Mouse (Mus musculus) midbrain, embryonic 15.5 days (tissue): ENCODE data around the gene Naa80. TPM values are rescaled to one million over a fixed set of nuclear protein-coding genes. Genes with fewer than 3 reads are reported as not detected.
A peak's percentile ranks its signal among the peaks of the same experiment; 100 is the strongest.

Source experiments
- ATAC-seq: fragments of 200-750 bp; cut with Nextera tagmentation; replicated peaks from 2 replicates; pipeline ENCODE4 v1.8.0; 2017; ENCODE audit warnings: moderate TSS enrichment
- H3K27ac ChIP-seq: fragments of 300-500 bp; sonication (generic); 2 replicates; pipeline ENCODE4 v1.5.1; 2015; ENCODE audit warnings: mild to moderate bottlenecking, inconsistent platforms
- H3K27me3 ChIP-seq: fragments of 300-500 bp; sonication (generic); replicated peaks from 2 replicates; pipeline ENCODE4 v1.6.1; 2015; ENCODE audit warnings: inconsistent platforms
- H3K36me3 ChIP-seq: fragments of 300-500 bp; sonication (generic); replicated peaks from 2 replicates; pipeline ENCODE4 v1.6.1; 2015; ENCODE audit warnings: inconsistent platforms
- H3K4me1 ChIP-seq: fragments of 300-500 bp; sonication (generic); 2 replicates; pipeline ENCODE4 v1.6.1; 2015; ENCODE audit warnings: inconsistent platforms
- H3K4me2 ChIP-seq: fragments of 300-500 bp; sonication (generic); 2 replicates; pipeline ENCODE4 v1.6.1; 2015; ENCODE audit warnings: inconsistent platforms, mild to moderate bottlenecking, moderate library complexity
- H3K4me3 ChIP-seq: fragments of 300-500 bp; sonication (generic); 2 replicates; pipeline ENCODE4 v1.5.1; 2015; ENCODE audit warnings: mild to moderate bottlenecking, inconsistent platforms
- H3K9ac ChIP-seq: fragments of 300-500 bp; sonication (generic); 2 replicates; pipeline ENCODE4 v1.6.1; 2015; ENCODE audit warnings: mild to moderate bottlenecking, inconsistent platforms
- H3K9me3 ChIP-seq: fragments of 300-500 bp; sonication (generic); 2 replicates; pipeline ENCODE4 v1.6.1; 2016; ENCODE audit warnings: inconsistent platforms
- WGBS: fragments of 180-500 bp; shearing (Covaris S2); methylation state at CpG from one replicate; pipeline ENCODE4 v1.1.7; 2015; ENCODE audit warnings: mixed read lengths; 5-methylcytosine and 5-hydroxymethylcytosine counted together
- polyA plus RNA-seq: library from polyadenylated mRNA; unstranded; fragments of >200 nt; fragmentation: Nextera tagmentation; extraction: Ambion mirVana; gene quantifications from 2 replicates; pipeline ENCODE4 v1.2.1, GENCODE M21; 2015

Naa80 gene
- polyA plus RNA-seq, 1 experiment from 2014 or later: 21.4 TPM

DNA sequence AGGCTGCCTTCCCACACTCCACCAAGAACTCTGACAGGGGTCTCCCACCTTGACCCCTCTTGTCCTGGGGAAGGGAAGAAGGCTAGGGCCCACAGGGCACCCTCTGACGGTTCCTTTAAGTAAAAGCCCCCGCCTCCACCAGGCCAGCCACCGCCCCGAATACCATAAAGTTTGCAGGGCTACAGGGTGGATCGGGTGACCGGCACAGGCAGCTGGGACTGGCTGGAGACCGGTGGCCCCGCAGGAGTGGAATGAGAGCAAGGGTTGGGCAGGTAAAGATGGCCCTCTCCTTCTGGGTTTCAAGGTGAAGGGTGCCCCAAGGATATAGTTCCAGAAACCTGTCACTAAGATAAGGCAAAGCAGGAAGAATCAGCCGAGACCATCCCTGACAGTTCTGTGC is 27.9 kb downstream of the Naa80 start:
- 24% methylated on average over 9 of the region's 9 CpGs for WGBS

DNA sequence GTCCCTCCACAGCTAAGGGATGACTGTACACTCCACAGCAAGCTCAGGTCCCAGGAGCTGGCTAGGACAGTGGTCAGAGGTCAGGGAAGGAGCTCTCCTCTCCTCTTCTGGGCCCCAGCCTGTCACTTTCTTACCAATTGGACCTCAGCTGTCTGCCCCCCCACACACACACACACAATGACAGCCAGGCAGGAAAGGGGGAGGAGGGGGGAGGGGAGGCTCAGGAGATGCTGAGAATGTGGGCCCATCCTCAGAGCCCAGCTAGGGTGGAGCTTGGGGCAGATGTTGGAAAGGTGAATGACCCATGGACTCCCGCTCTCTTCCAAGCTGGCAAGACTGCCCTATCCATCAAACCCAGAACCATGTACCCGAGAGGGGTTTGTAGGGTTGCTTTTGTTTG is 28.3 kb downstream of the Naa80 start:
- Histone ChIP-seq H3K27me3 (no peaks in the 10 kb centered on the region), H3K4me1 (peaks cover 18% of the 10 kb centered on the region), H3K4me3 (no peak overlapping the region), H3K9me3 (no peaks in the 10 kb centered on the region), H3K4me2 (no peak overlapping the region), H3K36me3 (no peaks in the 10 kb centered on the region), H3K9ac (no peak overlapping the region), H3K27ac (no peak overlapping the region)
- no peak for ATAC-seq
- 82% methylated on average over 2 of the region's 2 CpGs for WGBS

More for the DNA sequence above, 27.9 kb downstream of the Naa80 start:
- Histone ChIP-seq H3K36me3 (no peaks in the 10 kb centered on the region), H3K9ac (no peak overlapping the region), H3K27me3 (no peaks in the 10 kb centered on the region), H3K4me2 (no peak overlapping the region), H3K4me3 (no peak overlapping the region), H3K27ac (no peak overlapping the region), H3K9me3 (no peaks in the 10 kb centered on the region), H3K4me1 (peaks cover 16% of the 10 kb centered on the region)
- ATAC-seq: no peak

DNA sequence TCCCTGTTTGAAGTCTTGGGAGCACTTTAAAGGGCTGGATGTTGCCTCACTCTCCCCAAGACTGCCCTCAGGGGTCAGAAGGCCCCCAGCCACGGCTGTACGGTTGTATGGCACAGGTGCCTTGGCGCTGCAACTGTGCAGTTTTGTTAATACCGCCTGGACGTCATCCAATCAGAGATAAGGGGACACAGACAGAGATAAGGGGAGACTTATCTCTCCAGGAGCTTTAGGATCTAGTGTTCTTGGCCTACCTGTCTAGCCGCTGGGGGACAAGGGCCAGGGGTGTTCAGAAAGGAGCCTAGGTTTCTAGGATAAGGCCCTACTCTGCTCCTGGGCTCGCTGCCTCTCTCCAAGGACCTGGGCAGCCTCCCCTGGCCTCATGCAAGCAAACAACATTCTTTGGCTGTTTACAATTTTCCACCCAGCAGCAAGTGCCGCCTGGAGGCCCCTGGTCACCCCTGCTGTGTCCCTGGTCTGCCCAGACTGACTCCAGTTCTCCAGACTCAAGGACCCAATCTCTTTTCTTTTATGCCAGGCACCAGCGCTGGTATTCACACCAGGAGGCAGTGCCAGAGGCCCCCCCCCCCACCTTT is 29.1 kb downstream of the Naa80 start:
- Histone ChIP-seq H3K4me1 (peaks cover 15% of the 10 kb centered on the region), H3K4me2 (no peak overlapping the region), H3K9ac (no peak overlapping the region), H3K27me3 (no peaks in the 10 kb centered on the region), H3K36me3 (no peaks in the 10 kb centered on the region), H3K27ac (no peak overlapping the region), H3K9me3 (no peaks in the 10 kb centered on the region), H3K4me3 (no peak overlapping the region)
- no peak for ATAC-seq
- WGBS: 61% methylated on average over 9 of the region's 9 CpGs

DNA sequence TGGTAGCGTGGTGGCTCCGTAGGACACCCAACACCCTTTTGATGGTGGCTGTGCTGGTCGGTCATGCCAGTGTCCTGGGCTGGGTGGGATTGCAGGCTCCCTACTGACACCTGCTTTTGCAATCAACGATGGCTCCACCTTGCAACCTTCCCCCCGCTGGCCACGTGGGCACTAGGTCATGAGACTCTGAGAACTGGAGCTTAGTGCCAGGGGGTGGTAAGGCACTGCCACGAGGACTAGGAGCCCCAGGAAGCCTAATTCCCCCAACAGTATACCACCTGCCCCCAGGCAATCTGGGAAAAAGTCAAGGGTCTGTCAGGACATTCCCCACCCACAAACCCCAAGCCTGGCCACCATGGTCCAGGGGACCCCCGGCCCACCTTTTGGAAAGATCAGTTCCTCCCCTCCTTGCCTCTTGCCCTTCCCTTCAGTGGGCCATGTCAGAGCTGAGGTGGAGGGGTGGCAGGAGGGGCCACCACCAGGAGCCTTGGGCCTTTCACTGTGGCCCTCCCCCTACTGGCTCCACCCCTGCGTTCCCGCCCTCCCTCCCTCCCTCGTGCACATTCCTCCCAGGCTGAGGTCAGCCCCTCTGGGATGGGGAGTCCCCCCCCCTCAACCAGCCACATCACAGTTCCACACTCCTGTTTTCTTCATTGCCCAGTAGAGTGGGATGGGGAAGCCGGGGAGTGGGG is 30.2 kb downstream of the Naa80 start, which contains the start of gene Sema3b:
TSS of gene Sema3b (minus strand) at position 489 of the 692 bp plus-strand sequence.
- H3K9ac ChIP-seq: no peak within 1 kb of the TSS
- 41% methylated on average over 12 of the region's 12 CpGs for WGBS

DNA sequence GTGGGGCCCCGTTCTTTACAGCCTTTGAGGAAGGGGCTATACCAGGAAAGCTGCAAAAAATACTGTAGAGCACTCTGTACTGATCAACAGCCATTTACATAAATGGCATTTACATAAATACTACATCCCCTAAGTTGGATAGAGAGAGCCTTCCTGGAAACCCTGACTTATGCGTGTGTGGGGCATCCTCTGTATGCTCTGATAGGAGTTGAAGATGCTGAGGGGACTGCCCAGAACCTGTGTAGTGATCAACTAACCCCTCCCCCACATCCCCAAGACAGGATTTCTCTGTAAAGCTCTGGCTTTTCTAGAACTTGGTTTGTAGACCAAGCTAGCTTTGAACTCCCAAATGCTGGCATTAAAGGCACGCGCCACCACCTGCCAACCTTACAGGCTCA is 30.7 kb downstream of the Naa80 start:
- no peaks in the 10 kb centered on the region for H3K27me3 ChIP-seq
- H3K4me1 ChIP-seq: peaks cover 20% of the 10 kb centered on the region
- 69% methylated on average over 4 of the region's 4 CpGs for WGBS
- no peak for ATAC-seq
- no peaks in the 10 kb centered on the region for H3K9me3 ChIP-seq
- 0 out of 2 replicates have a peak, but pooled peaks cover 6% of the 10 kb centered on the region for H3K36me3 ChIP-seq
- H3K4me3 ChIP-seq: no peak overlapping the region
- H3K4me2 ChIP-seq: no peak overlapping the region
- no peak overlapping the region for H3K27ac ChIP-seq
- no peak overlapping the region for H3K9ac ChIP-seq

More for the DNA sequence above, 30.2 kb downstream of the Naa80 start, which contains the start of gene Sema3b:
- no peak within 1 kb of the TSS for H3K27ac ChIP-seq
- 0 out of 2 replicates have a peak, but pooled peaks cover 2% of the 10 kb centered on the region for H3K36me3 ChIP-seq
- no peaks in the 10 kb centered on the region for H3K9me3 ChIP-seq
- H3K27me3 ChIP-seq: no peaks in the 10 kb centered on the region
- ATAC-seq: no peak
- H3K4me2 ChIP-seq: no peak within 1 kb of the TSS
- peaks cover 20% of the 10 kb centered on the region for H3K4me1 ChIP-seq
- H3K4me3 ChIP-seq: no peak within 1 kb of the TSS

DNA sequence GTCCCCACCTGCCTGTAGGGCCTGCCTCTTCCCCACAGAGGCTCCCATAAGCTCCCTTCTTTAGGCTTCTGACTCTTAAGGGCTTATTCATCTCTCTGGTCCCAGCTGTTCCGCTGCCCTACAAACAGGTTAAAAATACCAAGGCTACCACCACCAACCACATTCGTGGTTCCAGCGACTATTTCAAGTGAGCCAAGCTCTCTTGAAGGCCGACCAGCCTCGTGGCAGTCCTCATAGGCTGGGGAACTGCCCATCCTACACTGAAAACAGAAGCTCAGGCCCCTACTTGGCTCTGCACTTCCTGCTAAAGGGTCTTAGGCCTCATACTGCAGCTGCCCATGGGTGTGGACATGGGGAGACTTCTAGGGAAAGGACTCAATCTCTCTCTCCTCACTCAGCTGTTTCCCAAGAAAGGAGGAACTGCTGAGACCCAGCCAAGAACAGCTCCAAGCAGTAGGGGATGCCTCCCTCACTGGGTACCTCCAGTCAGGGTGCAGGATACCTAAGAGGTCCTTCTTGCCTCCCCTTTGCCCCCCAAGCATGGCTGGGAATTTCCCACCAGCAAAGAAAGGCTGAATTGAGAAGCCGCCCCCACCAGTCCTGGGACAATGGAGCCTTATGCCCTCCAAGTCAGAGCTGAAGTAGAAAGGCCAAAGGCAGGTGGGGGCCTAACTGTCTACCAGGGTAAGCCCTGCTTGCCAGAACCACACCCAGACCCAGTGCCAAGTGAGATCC is 32.9 kb downstream of the Naa80 start:
- WGBS: 64% methylated on average over 6 of the region's 6 CpGs
- Histone ChIP-seq H3K27ac (peak overlapping the region; percentile 97), H3K4me3 (peak overlapping the region; percentile 35; the same call in 1 of the 2 replicates), H3K4me2 (peak overlapping the region; percentile 64), H3K27me3 (no peaks in the 10 kb centered on the region), H3K9me3 (no peaks in the 10 kb centered on the region), H3K9ac (peak overlapping the region; percentile 58), H3K36me3 (peaks cover 18% of the 10 kb centered on the region), H3K4me1 (peaks cover 22% of the 10 kb centered on the region)
- ATAC-seq: no peak

DNA sequence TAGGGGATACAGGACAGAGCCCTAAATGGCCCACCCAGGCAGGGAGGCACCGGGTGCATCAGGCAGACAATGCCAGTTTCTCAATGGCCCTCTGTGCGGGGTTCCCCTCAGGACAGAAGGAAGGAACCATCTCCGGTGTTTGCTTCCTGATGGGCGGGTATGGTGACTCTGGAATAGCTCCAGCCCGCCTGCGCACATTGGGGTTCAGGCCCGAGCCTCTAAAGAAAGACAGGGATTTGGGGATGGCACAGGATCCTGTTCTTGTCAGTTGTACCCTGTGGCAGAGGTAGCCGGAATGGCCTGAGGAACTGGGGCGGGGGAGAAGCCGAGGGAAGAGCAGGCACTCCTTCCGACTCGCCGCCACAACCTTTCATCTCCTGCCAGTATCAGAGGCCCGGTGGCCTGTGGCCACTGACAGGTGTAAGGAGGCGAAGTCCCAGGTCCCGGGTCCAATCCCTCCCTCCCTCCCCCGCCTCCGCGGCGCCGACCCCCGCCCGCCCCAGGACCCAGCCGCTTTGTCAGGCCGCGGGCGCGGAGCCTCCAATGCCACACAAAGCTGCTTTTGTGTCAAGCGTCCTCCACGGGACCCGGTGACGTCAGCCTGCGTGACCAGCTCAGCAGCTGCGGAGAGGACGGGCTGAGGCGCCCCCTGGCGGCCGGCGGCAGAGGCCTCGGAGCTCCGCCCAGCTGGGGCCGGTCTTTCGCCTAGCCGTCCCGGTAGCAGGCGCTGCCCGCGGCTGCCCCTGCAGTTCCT is 33.7 kb downstream of the Naa80 start:
- Histone ChIP-seq H3K27me3 (no peaks in the 10 kb centered on the region), H3K9ac (peak overlapping the region; percentile 58), H3K4me2 (peak overlapping the region; percentile 64), H3K4me1 (peaks cover 22% of the 10 kb centered on the region), H3K36me3 (peaks cover 18% of the 10 kb centered on the region), H3K9me3 (no peaks in the 10 kb centered on the region), H3K4me3 (peak overlapping the region; percentile 35), H3K27ac (peak overlapping the region; percentile 97)
- ATAC-seq: peak; percentile 94
- 3% methylated on average over 47 of the region's 48 CpGs for WGBS

DNA sequence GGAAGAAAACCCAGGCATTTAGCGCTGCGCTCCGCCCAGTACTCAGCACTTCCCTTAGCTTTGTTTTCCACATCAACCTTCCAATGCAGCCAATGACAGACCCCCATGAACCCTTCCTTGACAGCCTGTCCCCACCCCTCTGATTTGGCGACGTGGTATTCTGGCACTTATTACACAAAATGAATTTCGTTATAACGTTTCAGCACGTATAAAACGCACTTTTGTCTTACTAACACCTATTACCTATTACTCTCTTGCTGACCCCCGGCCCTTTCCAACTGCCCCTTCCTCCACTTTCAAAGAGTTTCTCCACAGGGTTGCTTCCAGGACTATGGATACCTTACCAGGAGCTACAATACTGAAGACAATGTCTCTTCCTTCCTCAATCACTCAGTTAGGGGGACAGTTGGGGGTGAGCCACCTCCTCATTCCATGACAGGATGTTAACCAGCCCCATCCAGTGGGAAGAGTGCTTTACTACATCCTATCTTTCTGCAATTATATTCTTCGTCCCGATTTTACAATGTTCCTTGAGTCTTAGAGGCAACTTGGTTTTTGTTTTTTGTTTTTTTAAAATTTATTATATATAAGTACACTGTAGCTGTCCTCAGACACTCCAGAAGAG is 34.4 kb downstream of the Naa80 start:
- Histone ChIP-seq H3K4me3 (peak overlapping the region; percentile 35), H3K27ac (peak overlapping the region; percentile 97), H3K9me3 (no peaks in the 10 kb centered on the region), H3K9ac (no peak overlapping the region), H3K27me3 (no peaks in the 10 kb centered on the region), H3K4me1 (peaks cover 22% of the 10 kb centered on the region), H3K4me2 (peak overlapping the region; percentile 64), H3K36me3 (peaks cover 22% of the 10 kb centered on the region)
- ATAC-seq: peak; percentile 49; the same call in 1 of the 2 replicates
- 13% methylated on average over 12 of the region's 12 CpGs for WGBS

DNA sequence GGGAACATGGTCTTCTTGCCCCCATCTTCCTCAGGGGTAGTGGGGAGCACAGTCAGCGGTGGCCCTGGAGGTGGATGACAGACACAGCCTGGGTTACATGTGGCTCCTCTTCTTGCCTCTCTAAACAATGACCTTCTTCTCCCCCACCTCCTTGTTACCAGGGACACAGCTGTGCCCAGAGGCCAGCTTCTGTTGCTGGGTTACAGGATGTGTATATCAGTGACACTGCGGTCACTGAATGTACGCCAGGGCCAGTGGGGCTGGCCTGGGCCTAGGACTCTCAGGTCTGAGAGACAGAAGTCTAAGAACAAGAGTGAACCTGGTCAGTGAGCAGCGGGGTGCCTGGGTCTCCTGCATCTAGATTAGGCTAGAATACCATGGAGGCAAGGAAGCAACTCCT is 36.3 kb downstream of the Naa80 start:
- Histone ChIP-seq H3K27me3 (no peaks in the 10 kb centered on the region), H3K9ac (no peak overlapping the region), H3K4me1 (peaks cover 32% of the 10 kb centered on the region), H3K4me3 (no peak overlapping the region), H3K36me3 (peaks cover 35% of the 10 kb centered on the region), H3K27ac (peak overlapping the region; percentile 63; the same call in 1 of the 2 replicates), H3K9me3 (no peaks in the 10 kb centered on the region), H3K4me2 (no peak overlapping the region)
- WGBS: 55% methylated on average over 4 of the region's 4 CpGs
- no peak for ATAC-seq

DNA sequence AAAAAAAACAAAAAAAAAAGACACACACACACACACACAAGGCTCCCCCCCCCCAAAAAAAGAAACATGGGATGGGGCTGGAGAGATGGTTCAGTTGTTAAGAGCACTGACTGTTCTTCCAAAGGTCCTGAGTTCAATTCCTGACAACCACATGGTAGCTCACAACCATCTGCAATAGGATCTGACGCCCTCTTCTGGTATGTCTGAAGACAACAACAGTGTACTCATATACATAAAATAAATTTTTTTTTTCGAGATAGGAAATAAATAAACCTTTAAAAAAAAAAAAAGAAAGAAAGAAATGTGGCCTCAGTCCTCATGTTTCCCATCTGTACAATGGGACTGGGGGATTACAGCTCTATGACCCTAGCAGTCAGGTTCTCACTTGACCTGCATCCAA is 38.8 kb downstream of the Naa80 start:
- ATAC-seq: no peak
- Histone ChIP-seq H3K36me3 (peaks cover 35% of the 10 kb centered on the region), H3K27ac (no peak overlapping the region), H3K4me1 (peaks cover 22% of the 10 kb centered on the region), H3K4me3 (no peak overlapping the region), H3K9me3 (no peaks in the 10 kb centered on the region), H3K4me2 (no peak overlapping the region), H3K27me3 (no peaks in the 10 kb centered on the region), H3K9ac (no peak overlapping the region)
- 88% methylated on average over 2 of the region's 2 CpGs for WGBS

DNA sequence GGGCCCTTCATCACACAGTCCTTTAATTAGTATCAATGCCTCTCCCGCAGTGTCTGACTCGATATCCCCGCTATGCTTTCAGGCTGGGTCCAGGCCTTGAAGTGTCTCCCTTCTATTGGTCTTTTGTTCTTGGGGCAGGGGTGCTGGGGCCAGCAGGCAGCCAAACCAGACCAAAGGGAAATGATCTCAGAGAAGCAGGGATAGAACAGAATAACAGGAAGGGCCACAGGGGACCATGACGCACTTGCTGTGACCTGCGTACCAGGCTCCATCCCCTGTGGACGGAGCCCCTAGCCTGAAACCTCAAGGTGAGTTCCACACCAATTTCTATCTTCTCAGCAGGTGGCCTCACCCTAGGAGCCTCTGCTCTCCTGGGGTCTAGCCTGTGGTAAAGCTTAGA is 39.4 kb downstream of the Naa80 start:
- H3K9ac ChIP-seq: no peak overlapping the region
- H3K27ac ChIP-seq: peak overlapping the region; percentile 60
- no peak overlapping the region for H3K4me3 ChIP-seq
- no peaks in the 10 kb centered on the region for H3K27me3 ChIP-seq
- no peak for ATAC-seq
- peaks cover 35% of the 10 kb centered on the region for H3K36me3 ChIP-seq
- no peak overlapping the region for H3K4me2 ChIP-seq
- H3K9me3 ChIP-seq: no peaks in the 10 kb centered on the region
- WGBS: 85% methylated on average over 6 of the region's 6 CpGs
- H3K4me1 ChIP-seq: peaks cover 19% of the 10 kb centered on the region
